14 mouse cellular contexts compared by ENCODE assay signal in genomic region chr2:74699053-74699430, GRCm38 (mm10). TPM values are rescaled to one million over a fixed set of nuclear protein-coding genes. Genes with fewer than 3 reads are reported as not detected.
DNase-seq lines count a peak whose midpoint lies in the region; ATAC-seq lines count a peak whose summit lies in the region.
"Had no signal": no experiment of that assay in that cellular context is flagged by ENCODE, and none has a peak within 500 bp of the region (broad histone marks: within the 10 kb centered on the region; RNA-seq: fewer than 3 reads in every experiment).

No protein-coding gene starts in this region.

- H3K4me2 ChIP-seq in kidney, embryonic 14.5 days (replicated peaks; ENCODE audit: low read depth, low read length): peak overlapping the region; percentile 85
- peak overlapping the region; percentile 74 for H3K4me2 ChIP-seq in neural tube, embryonic 14.5 days (ENCODE audit: low read depth, low read length)
- H3K4me2 ChIP-seq in midbrain, embryonic 14.5 days (ENCODE audit: low read length): no peak overlapping the region

- peak overlapping the region; percentile 99 for H3K27ac ChIP-seq in kidney, embryonic 14.5 days (ENCODE audit: low read depth, low read length)
- H3K27ac ChIP-seq in neural tube, embryonic 14.5 days (ENCODE audit: low read depth, low read length): peak overlapping the region; percentile 90
- no peak overlapping the region for H3K27ac ChIP-seq in midbrain, embryonic 14.5 days (replicated peaks; ENCODE audit: low read depth, low read length)
- H3K27ac ChIP-seq: midbrain, embryonic 13.5 days had no signal

- no peaks in the 10 kb centered on the region for H3K27me3 ChIP-seq in kidney, embryonic 14.5 days (ENCODE audit: control insufficient read depth, insufficient read depth, low read length)
- H3K27me3 ChIP-seq in neural tube, embryonic 14.5 days (ENCODE audit: control insufficient read depth, insufficient read depth, low read length): peaks cover 7% of the 10 kb centered on the region; the same call in 1 of the 2 replicates
- H3K27me3 ChIP-seq in midbrain, embryonic 14.5 days (ENCODE audit: control insufficient read depth, insufficient read depth, low read length): peaks cover 99% of the 10 kb centered on the region

- H3K9ac ChIP-seq in kidney, embryonic 14.5 days (ENCODE audit: low read depth, low read length): peak overlapping the region; percentile 99
- peak overlapping the region; percentile 92 for H3K9ac ChIP-seq in neural tube, embryonic 14.5 days (replicated peaks; ENCODE audit: low read depth, low read length)
- H3K9ac ChIP-seq in midbrain, embryonic 14.5 days (replicated peaks; ENCODE audit: low read length): no peak overlapping the region
- H3K9ac ChIP-seq: midbrain, embryonic 13.5 days had no signal

- peak; percentile 14 for ATAC-seq in kidney, embryonic 14.5 days (ENCODE audit: low FRiP score, low TSS enrichment)
- 0 out of 2 replicates have a peak, but pooled peaks have one; percentile 9 for ATAC-seq in neural tube, embryonic 14.5 days (ENCODE audit: low read depth)
- no peak for ATAC-seq in midbrain, embryonic 14.5 days (ENCODE audit: low FRiP score, low TSS enrichment)
- ATAC-seq: midbrain, embryonic 13.5 days had no signal

- peak; percentile 35 for DNase-seq in embryo, embryonic 10 days (ENCODE audit: low spot score)
- DNase-seq in embryo, embryonic 10.5 days (ENCODE audit: low spot score): no peak
- no peak for DNase-seq in kidney, adult 9 months
- DNase-seq in kidney, postnatal 10 days: peak; percentile 63
- no peak for DNase-seq in B cell, adult 2 months
- DNase-seq in midbrain, embryonic 14.5 days: no peak

- WGBS in kidney, embryonic 14.5 days: under 1% methylated on average over 17 of the region's 17 CpGs
- 3% methylated on average over 17 of the region's 17 CpGs for WGBS in neural tube, embryonic 14.5 days
- WGBS in midbrain, embryonic 14.5 days: 2% methylated on average over 17 of the region's 17 CpGs

- peak overlapping the region; percentile 85 for H3K4me3 ChIP-seq in kidney, embryonic 14.5 days (ENCODE audit: low read length)
- peak overlapping the region; percentile 53 for H3K4me3 ChIP-seq in neural tube, embryonic 14.5 days (ENCODE audit: low read depth, low read length)
- H3K4me3 ChIP-seq in midbrain, embryonic 14.5 days (replicated peaks; ENCODE audit: low read depth, low read length): no peak overlapping the region

- H3K36me3 ChIP-seq in kidney, embryonic 14.5 days (ENCODE audit: control insufficient read depth, insufficient read depth, low read length): peaks cover 8% of the 10 kb centered on the region; the same call in 1 of the 2 replicates
- no peaks in the 10 kb centered on the region for H3K36me3 ChIP-seq in neural tube, embryonic 14.5 days (ENCODE audit: control insufficient read depth, insufficient read depth, low read length)
- no peaks in the 10 kb centered on the region for H3K36me3 ChIP-seq in midbrain, embryonic 14.5 days (ENCODE audit: control insufficient read depth, insufficient read depth, low read length)
- H3K36me3 ChIP-seq: midbrain, embryonic 13.5 days had no signal

- peaks cover 28% of the 10 kb centered on the region; the same call in 1 of the 2 replicates for H3K4me1 ChIP-seq in kidney, embryonic 14.5 days (ENCODE audit: control insufficient read depth, insufficient read depth, low read length)
- H3K4me1 ChIP-seq in neural tube, embryonic 14.5 days (ENCODE audit: control insufficient read depth, insufficient read depth, low read length): peaks cover 15% of the 10 kb centered on the region; the same call in 1 of the 2 replicates
- H3K4me1 ChIP-seq in midbrain, embryonic 14.5 days (ENCODE audit: control insufficient read depth, insufficient read depth, low read length): no peaks in the 10 kb centered on the region

- no peaks in the 10 kb centered on the region for H3K9me3 ChIP-seq in kidney, embryonic 14.5 days (ENCODE audit: control insufficient read depth, low read length)
- H3K9me3 ChIP-seq in neural tube, embryonic 14.5 days (ENCODE audit: control insufficient read depth, low read length): no peaks in the 10 kb centered on the region
- H3K9me3 ChIP-seq in midbrain, embryonic 14.5 days (ENCODE audit: control insufficient read depth, low read length): no peaks in the 10 kb centered on the region
- H3K9me3 ChIP-seq: midbrain, embryonic 13.5 days had no signal

RNA-seq across cellular contexts. Expression of gene Hoxd9, which starts 1.5 kb away (rescaled TPM):
- polyA plus RNA-seq in kidney, embryonic 14.5 days (2014; fragmentation: Nextera tagmentation; extraction: Ambion mirVana): 36.2 and 47.9 TPM in 2 replicates
- 20.9 and 37.4 TPM in 2 replicates for polyA plus RNA-seq in neural tube, embryonic 14.5 days (2014; fragmentation: Nextera tagmentation; extraction: Ambion mirVana)
- polyA plus RNA-seq in midbrain, embryonic 14.5 days (2014; fragmentation: Nextera tagmentation; extraction: Ambion mirVana): not detected in 2 replicates
- polyA plus RNA-seq: midbrain, embryonic 13.5 days had no signal

RNA-seq across cellular contexts. Expression of gene Hoxd8, which starts 5.4 kb away (rescaled TPM):
- 45.0 and 45.2 TPM in 2 replicates for polyA plus RNA-seq in kidney, embryonic 14.5 days (2014; fragmentation: Nextera tagmentation; extraction: Ambion mirVana)
- 19.9 and 23.6 TPM in 2 replicates for polyA plus RNA-seq in neural tube, embryonic 14.5 days (2014; fragmentation: Nextera tagmentation; extraction: Ambion mirVana)
- polyA plus RNA-seq in midbrain, embryonic 14.5 days (2014; fragmentation: Nextera tagmentation; extraction: Ambion mirVana): not detected in 2 replicates
- polyA plus RNA-seq: midbrain, embryonic 13.5 days had no signal

RNA-seq across cellular contexts. Expression of gene Hoxd10, which starts 7.3 kb away (rescaled TPM):
- 45.1 and 45.9 TPM in 2 replicates for polyA plus RNA-seq in kidney, embryonic 14.5 days (2014; fragmentation: Nextera tagmentation; extraction: Ambion mirVana)
- 55.4 and 90.2 TPM in 2 replicates for polyA plus RNA-seq in neural tube, embryonic 14.5 days (2014; fragmentation: Nextera tagmentation; extraction: Ambion mirVana)
- polyA plus RNA-seq in midbrain, embryonic 14.5 days (2014; fragmentation: Nextera tagmentation; extraction: Ambion mirVana): not detected in 2 replicates
- polyA plus RNA-seq: embryonic facial prominence, embryonic 11.5 days; frontal cortex, adult 2 months; heart, embryonic 14.5 days; midbrain, embryonic 13.5 days; spleen, adult 2 months had no signal

RNA-seq across cellular contexts. Expression of gene Hoxd3, which starts 12.7 kb away (rescaled TPM):
- polyA plus RNA-seq in kidney, embryonic 14.5 days (2014; fragmentation: Nextera tagmentation; extraction: Ambion mirVana): 12.3 and 12.6 TPM in 2 replicates
- 13.5 and 13.9 TPM in 2 replicates for polyA plus RNA-seq in neural tube, embryonic 14.5 days (2014; fragmentation: Nextera tagmentation; extraction: Ambion mirVana)
- polyA plus RNA-seq in midbrain, embryonic 14.5 days (2014; fragmentation: Nextera tagmentation; extraction: Ambion mirVana): not detected in 2 replicates
- polyA plus RNA-seq: frontal cortex, adult 2 months; spleen, adult 2 months had no signal

RNA-seq across cellular contexts. Expression of gene Hoxd4, which starts 12.7 kb away (rescaled TPM):
- 6.3 and 18.7 TPM in 2 replicates for polyA plus RNA-seq in kidney, embryonic 14.5 days (2014; fragmentation: Nextera tagmentation; extraction: Ambion mirVana)
- polyA plus RNA-seq in neural tube, embryonic 14.5 days (2014; fragmentation: Nextera tagmentation; extraction: Ambion mirVana): 4.7 and 5.5 TPM in 2 replicates
- polyA plus RNA-seq in midbrain, embryonic 14.5 days (2014; fragmentation: Nextera tagmentation; extraction: Ambion mirVana): not detected in 2 replicates
- polyA plus RNA-seq: frontal cortex, adult 2 months; lung, embryonic 16.5 days; midbrain, embryonic 13.5 days had no signal

Comparison
In these comparisons a context has a peak if more than half of its experiments do, and no peak if none do; other contexts are left out.
1. DNase-seq: peak in embryo, embryonic 10 days (single experiment) and kidney, postnatal 10 days (single experiment); none in embryo, embryonic 10.5 days (single experiment), kidney, adult 9 months (single experiment), B cell, adult 2 months (0 of 2) and midbrain, embryonic 14.5 days (single experiment).
2. RNA of gene Hoxd9, which starts 1.5 kb away (polyA plus RNA-seq): 20.9 to 37.4 TPM in neural tube, embryonic 14.5 days and 36.2 to 47.9 TPM in kidney, embryonic 14.5 days; not detected in midbrain, embryonic 14.5 days; every median in the first group is over 10 times any median in the second.
3. RNA of gene Hoxd8, which starts 5.4 kb away (polyA plus RNA-seq): 45.0 to 45.2 TPM in kidney, embryonic 14.5 days and 19.9 to 23.6 TPM in neural tube, embryonic 14.5 days; not detected in midbrain, embryonic 14.5 days; every median in the first group is over 10 times any median in the second.
4. RNA of gene Hoxd10, which starts 7.3 kb away (polyA plus RNA-seq): 55.4 to 90.2 TPM in neural tube, embryonic 14.5 days and 45.1 to 45.9 TPM in kidney, embryonic 14.5 days; not detected in midbrain, embryonic 14.5 days; every median in the first group is over 10 times any median in the second.